Mouse (Mus musculus) limb, embryonic 15.5 days (tissue): ENCODE measurements around the gene Ubtd2. TPM values are rescaled to one million over a fixed set of nuclear protein-coding genes. Genes with fewer than 3 reads are reported as not detected.
A peak's percentile ranks its signal among the peaks of the same experiment; 100 is the strongest.
"Not testable (repeated sequence)": the region's sequence is repeated elsewhere in the genome, so short reads cannot be mapped to it uniquely, and the experiment has no call there.

Source experiments
- ATAC-seq: fragments of 200-750 bp; cut with Nextera tagmentation; 2 replicates; pipeline ENCODE4 v1.8.0; 2017; ENCODE audit warnings: low read depth, moderate TSS enrichment; ENCODE audit not compliant: insufficient number of reproducible peaks, low FRiP score, low TSS enrichment
- H3K27ac ChIP-seq: fragments of 300-500 bp; sonication (generic); 2 replicates; pipeline ENCODE4 v1.5.1; 2015; ENCODE audit warnings: moderate library complexity, mild to moderate bottlenecking, inconsistent platforms
- H3K27me3 ChIP-seq: fragments of 300-500 bp; sonication (generic); 2 replicates; pipeline ENCODE4 v1.6.1; 2015; ENCODE audit warnings: inconsistent platforms
- H3K36me3 ChIP-seq: fragments of 300-500 bp; sonication (generic); 2 replicates; pipeline ENCODE4 v1.6.1; 2015; ENCODE audit warnings: inconsistent platforms
- H3K4me1 ChIP-seq: fragments of 300-500 bp; sonication (generic); 2 replicates; pipeline ENCODE4 v1.6.1; 2015; ENCODE audit warnings: inconsistent platforms
- H3K4me2 ChIP-seq: fragments of 300-500 bp; sonication (generic); 2 replicates; pipeline ENCODE4 v1.6.1; 2015; ENCODE audit warnings: mild to moderate bottlenecking, inconsistent platforms
- H3K4me3 ChIP-seq: fragments of 300-500 bp; sonication (generic); 2 replicates; pipeline ENCODE4 v1.5.1; 2015; ENCODE audit warnings: mild to moderate bottlenecking, inconsistent platforms
- H3K9ac ChIP-seq: fragments of 300-500 bp; sonication (generic); 2 replicates; pipeline ENCODE4 v1.6.1; 2015; ENCODE audit warnings: inconsistent platforms
- H3K9me3 ChIP-seq: fragments of 300-500 bp; sonication (generic); 2 replicates; pipeline ENCODE4 v1.6.1; 2016; ENCODE audit warnings: inconsistent platforms
- WGBS: fragments of 180-500 bp; shearing (Covaris S2); methylation state at CpG from one replicate; pipeline ENCODE4 v1.1.7; 2015; 5-methylcytosine and 5-hydroxymethylcytosine counted together
- polyA plus RNA-seq: library from polyadenylated mRNA; unstranded; fragments of >200 nt; fragmentation: Nextera tagmentation; extraction: Ambion mirVana; gene quantifications from 2 replicates; pipeline ENCODE4 v1.2.1, GENCODE M21; 2015

The Ubtd2 gene
- polyA plus RNA-seq, 1 experiment from 2014 or later, result 97.1 TPM

GRCm38 (mm10) chr11:32498757-32499535, 43.8 kb downstream of the Ubtd2 start:
- H3K27ac ChIP-seq, result 0 out of 2 replicates have a peak overlapping the region, but pooled peaks have one; percentile 8
- no peaks in the 10 kb centered on the region for H3K27me3 ChIP-seq
- H3K4me3 ChIP-seq, result no peak overlapping the region
- WGBS, result 78% methylated on average over 7 of the region's 7 CpGs
- no peak for ATAC-seq
- no peaks in the 10 kb centered on the region; the same call in 1 of the 2 replicates for H3K4me1 ChIP-seq
- no peak overlapping the region for H3K9ac ChIP-seq
- no peak overlapping the region for H3K4me2 ChIP-seq
- H3K36me3 ChIP-seq, result peaks cover 19% of the 10 kb centered on the region
- H3K9me3 ChIP-seq, result no peaks in the 10 kb centered on the region

DNA sequence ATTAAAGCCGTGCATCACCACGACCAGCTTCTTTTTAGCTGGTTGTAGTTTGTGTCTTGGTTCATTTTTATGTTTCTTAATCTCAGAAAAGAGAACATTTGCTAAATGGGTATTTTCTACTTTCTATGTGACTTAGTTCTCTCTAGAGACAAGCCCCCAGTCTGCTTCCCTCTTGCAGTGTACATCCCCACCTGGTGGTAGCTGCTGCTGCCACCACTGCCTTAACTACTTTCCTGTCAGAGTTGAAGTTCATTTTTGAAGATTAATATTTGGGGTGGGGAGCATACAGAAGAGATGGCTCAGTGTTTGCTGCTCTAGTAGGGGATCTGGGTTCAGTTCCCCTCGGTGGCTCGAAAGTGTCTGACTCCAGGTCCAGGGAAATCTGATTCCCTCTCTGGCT, 44.8 kb downstream of the Ubtd2 start:
- Histone ChIP-seq H3K4me1 (no peaks in the 10 kb centered on the region; the same call in 1 of the 2 replicates), H3K9ac (no peak overlapping the region), H3K4me2 (no peak overlapping the region), H3K4me3 (no peak overlapping the region), H3K27me3 (no peaks in the 10 kb centered on the region), H3K9me3 (no peaks in the 10 kb centered on the region), H3K36me3 (peaks cover 20% of the 10 kb centered on the region), H3K27ac (no peak overlapping the region)
- no peak for ATAC-seq
- WGBS, result 91% methylated on average over 4 of the region's 4 CpGs

DNA sequence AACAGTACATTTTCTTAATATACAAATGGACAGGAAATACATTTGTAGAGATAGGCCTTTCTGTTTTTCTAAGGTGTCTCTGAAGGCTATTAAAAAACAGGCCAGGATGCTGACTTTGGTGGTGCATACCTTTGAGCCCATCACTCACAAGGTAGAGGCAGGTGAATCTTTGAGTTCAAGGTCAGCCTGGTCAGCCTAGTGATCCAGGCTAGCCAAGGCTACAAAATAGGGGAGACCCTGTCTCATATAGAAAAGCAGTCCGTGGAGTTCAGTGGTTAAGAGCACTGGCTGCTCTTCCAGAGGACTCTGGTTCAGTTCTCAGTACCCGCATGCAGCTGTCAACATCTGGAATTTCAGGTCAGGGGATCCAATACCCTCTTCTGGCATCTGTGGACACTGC, 48.5 kb downstream of the Ubtd2 start:
- 99% methylated on average over 2 of the region's 2 CpGs for WGBS
- no peaks in the 10 kb centered on the region for H3K9me3 ChIP-seq
- H3K4me1 ChIP-seq, result no peaks in the 10 kb centered on the region
- H3K4me2 ChIP-seq, result no peak overlapping the region
- no peak overlapping the region for H3K9ac ChIP-seq
- no peak overlapping the region for H3K4me3 ChIP-seq
- no peak for ATAC-seq
- H3K27ac ChIP-seq, result no peak overlapping the region
- H3K36me3 ChIP-seq, result peaks cover 24% of the 10 kb centered on the region
- no peaks in the 10 kb centered on the region for H3K27me3 ChIP-seq

GRCm38 (mm10) chr11:32505091-32505739, 50.0 kb downstream of the Ubtd2 start:
- peaks cover 14% of the 10 kb centered on the region for H3K36me3 ChIP-seq
- no peak overlapping the region for H3K4me2 ChIP-seq
- H3K27ac ChIP-seq, result no peak overlapping the region
- H3K4me1 ChIP-seq, result no peaks in the 10 kb centered on the region
- no peaks in the 10 kb centered on the region for H3K27me3 ChIP-seq
- no peak overlapping the region for H3K9ac ChIP-seq
- 71% methylated on average over 7 of the region's 7 CpGs for WGBS
- no peak overlapping the region for H3K4me3 ChIP-seq
- ATAC-seq, result no peak
- H3K9me3 ChIP-seq, result no peaks in the 10 kb centered on the region

- 53% methylated on average over 1 of the region's 1 CpGs for WGBS
- ATAC-seq, result no peak
- H3K4me2 ChIP-seq, result no peak overlapping the region
- no peak overlapping the region for H3K9ac ChIP-seq
- H3K27ac ChIP-seq, result no peak overlapping the region
- H3K4me1 ChIP-seq, result no peaks in the 10 kb centered on the region
- H3K36me3 ChIP-seq, result peaks cover 8% of the 10 kb centered on the region
- H3K4me3 ChIP-seq, result no peak overlapping the region
- no peaks in the 10 kb centered on the region for H3K9me3 ChIP-seq
- no peaks in the 10 kb centered on the region for H3K27me3 ChIP-seq
These were observed 55.8 kb downstream of the Ubtd2 start for GRCm38 (mm10) chr11:32510930-32511329.

- not testable (repeated sequence) for ATAC-seq, H3K4me2 ChIP-seq, H3K4me3 ChIP-seq, H3K27ac ChIP-seq, H3K4me1 ChIP-seq, H3K27me3 ChIP-seq, H3K9ac ChIP-seq, H3K9me3 ChIP-seq
- 87% methylated on average over 5 of the region's 5 CpGs for whole genome bisulfite sequencing
- peaks cover 23% of the 10 kb centered on the region for H3K36me3 ChIP-seq
These were observed 59.7 kb downstream of the Ubtd2 start for GRCm38 (mm10) chr11:32514853-32515252.

- peaks cover 31% of the 10 kb centered on the region for H3K36me3 ChIP-seq
- H3K4me2 ChIP-seq, result no peak overlapping the region
- no peaks in the 10 kb centered on the region for H3K4me1 ChIP-seq
- no peak overlapping the region for H3K27ac ChIP-seq
- no peak for ATAC-seq
- H3K9me3 ChIP-seq, result no peaks in the 10 kb centered on the region
- H3K4me3 ChIP-seq, result no peak overlapping the region
- WGBS, result 90% methylated on average over 12 of the region's 12 CpGs
- no peaks in the 10 kb centered on the region for H3K27me3 ChIP-seq
- H3K9ac ChIP-seq, result no peak overlapping the region
These were observed 60.9 kb downstream of the Ubtd2 start for GRCm38 (mm10) chr11:32516091-32516490.

DNA sequence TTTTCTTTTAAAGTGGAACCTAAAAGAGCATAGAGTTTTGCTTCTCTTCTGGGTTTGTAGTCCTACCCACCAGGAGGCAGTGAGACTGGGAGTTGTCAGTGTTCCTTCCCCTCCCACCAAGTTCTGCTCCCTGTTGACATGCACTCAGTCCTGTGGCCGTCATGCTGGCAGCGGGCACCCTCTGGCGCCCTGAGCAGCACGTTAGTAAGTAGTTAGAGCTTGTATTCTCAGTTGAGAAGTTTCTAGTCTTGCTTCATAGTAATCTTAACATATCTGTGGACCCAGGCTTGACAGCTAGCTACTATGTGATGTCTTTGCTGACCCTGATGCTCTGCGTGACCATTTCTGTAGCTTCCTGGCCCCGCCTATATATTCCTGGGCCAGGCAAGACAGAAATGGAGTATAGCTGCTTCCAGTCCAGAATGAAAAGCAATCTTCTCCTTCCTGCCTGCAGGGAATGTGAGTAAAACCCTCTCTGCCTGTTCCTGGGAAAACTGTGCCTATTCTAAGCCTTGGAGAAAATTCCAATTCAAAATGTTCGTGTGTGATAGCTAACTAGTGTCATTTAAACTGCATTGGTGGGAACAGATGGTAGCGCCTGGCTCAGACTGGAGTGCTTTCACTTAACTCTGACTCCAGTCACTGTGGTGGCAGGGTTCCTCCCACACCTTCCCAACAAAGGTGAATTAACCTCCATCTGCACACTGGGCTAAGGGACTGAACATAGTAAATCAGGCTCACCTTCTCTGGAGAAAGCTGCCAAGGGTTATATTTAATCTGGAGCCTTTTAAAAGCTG, 61.9 kb downstream of the Ubtd2 start:
- H3K36me3 ChIP-seq, result peaks cover 35% of the 10 kb centered on the region
- no peak overlapping the region for H3K9ac ChIP-seq
- 80% methylated on average over 8 of the region's 8 CpGs for whole genome bisulfite sequencing
- no peaks in the 10 kb centered on the region for H3K9me3 ChIP-seq
- no peak for ATAC-seq
- no peaks in the 10 kb centered on the region for H3K27me3 ChIP-seq
- H3K27ac ChIP-seq, result peak overlapping the region; percentile 67
- H3K4me2 ChIP-seq, result no peak overlapping the region
- no peak overlapping the region for H3K4me3 ChIP-seq
- H3K4me1 ChIP-seq, result no peaks in the 10 kb centered on the region

DNA sequence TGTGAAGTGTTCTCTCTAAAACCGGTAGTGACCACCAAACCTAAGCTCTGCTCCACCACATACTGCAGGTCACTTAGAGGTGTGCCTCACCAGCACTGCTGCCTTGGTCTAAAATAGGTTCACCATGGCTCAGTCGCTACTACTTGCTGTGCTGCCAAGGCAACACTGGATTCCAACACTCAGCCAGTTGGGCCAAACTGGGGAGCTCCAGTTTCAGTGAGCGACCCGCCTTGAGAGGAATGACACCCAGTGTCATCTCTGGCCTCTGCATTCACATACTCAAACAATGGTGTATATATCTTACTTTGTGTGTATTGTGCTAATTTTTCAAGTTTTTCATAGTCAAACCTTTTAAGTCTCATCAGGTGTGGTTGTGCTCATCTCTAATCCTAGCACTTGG, 63.6 kb downstream of the Ubtd2 start:
- 86% methylated on average over 4 of the region's 4 CpGs for WGBS
- H3K27ac ChIP-seq, result no peak overlapping the region
- peaks cover 36% of the 10 kb centered on the region for H3K36me3 ChIP-seq

GRCm38 (mm10) chr11:32519354-32519753, 64.2 kb downstream of the Ubtd2 start:
- peaks cover 42% of the 10 kb centered on the region for H3K36me3 ChIP-seq
- H3K9me3 ChIP-seq, result no peaks in the 10 kb centered on the region
- WGBS, result 81% methylated on average over 1 of the region's 1 CpGs
- H3K4me1 ChIP-seq, result no peaks in the 10 kb centered on the region
- H3K27ac ChIP-seq, result no peak overlapping the region
- H3K9ac ChIP-seq, result no peak overlapping the region
- H3K4me2 ChIP-seq, result no peak overlapping the region
- no peak overlapping the region for H3K4me3 ChIP-seq
- no peak for ATAC-seq
- H3K27me3 ChIP-seq, result no peaks in the 10 kb centered on the region

More for the DNA sequence above, 63.6 kb downstream of the Ubtd2 start:
- H3K9ac ChIP-seq, result no peak overlapping the region
- H3K27me3 ChIP-seq, result no peaks in the 10 kb centered on the region
- no peak overlapping the region for H3K4me2 ChIP-seq
- H3K4me1 ChIP-seq, result no peaks in the 10 kb centered on the region
- no peak for ATAC-seq
- no peaks in the 10 kb centered on the region for H3K9me3 ChIP-seq
- no peak overlapping the region for H3K4me3 ChIP-seq

DNA sequence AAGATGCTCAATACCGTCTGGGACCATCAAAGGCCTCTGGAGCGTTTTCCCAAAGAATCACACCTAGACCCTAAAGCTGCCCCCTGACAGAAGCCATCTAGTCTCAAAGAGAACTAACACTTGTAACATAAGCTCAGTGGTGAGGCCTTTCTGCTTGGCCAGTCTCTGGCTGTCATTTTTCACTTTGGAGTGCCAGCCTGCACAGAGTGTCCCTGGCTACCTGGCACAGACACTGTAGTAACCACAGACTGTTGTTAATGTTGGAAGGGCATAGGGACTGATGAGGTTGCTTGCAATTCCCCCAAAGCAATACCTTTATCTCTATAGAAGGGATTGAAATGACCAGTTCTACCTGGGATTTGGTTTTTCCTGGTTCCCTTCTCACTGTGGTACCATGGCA, 66.1 kb downstream of the Ubtd2 start:
- Histone ChIP-seq H3K4me2 (no peak overlapping the region), H3K9me3 (no peaks in the 10 kb centered on the region), H3K4me3 (no peak overlapping the region), H3K9ac (no peak overlapping the region), H3K4me1 (no peaks in the 10 kb centered on the region), H3K27ac (no peak overlapping the region), H3K36me3 (peaks cover 44% of the 10 kb centered on the region), H3K27me3 (no peaks in the 10 kb centered on the region)
- no peak for ATAC-seq
- WGBS, result 71% methylated on average over 2 of the region's 2 CpGs
